Mouse (Mus musculus) macrophage (primary cell): ENCODE measurements around the gene Ralgapa2. TPM values are rescaled to one million over a fixed set of nuclear protein-coding genes. Genes with fewer than 3 reads are reported as not detected.

Experiments used
- H3K27ac ChIP-seq: fragments of 350-480 bp; formaldehyde crosslinking; 2 replicates; pipeline ENCODE4 v1.9.0; 2021
- H3K36me3 ChIP-seq: fragments of 350-480 bp; formaldehyde crosslinking; 2 replicates; pipeline ENCODE4 v1.9.0; 2021; ENCODE audit errors: inconsistent target
- H3K4me3 ChIP-seq: fragments of 350-480 bp; formaldehyde crosslinking; 2 replicates; pipeline ENCODE4 v1.9.0; 2021; ENCODE audit errors: inconsistent target
- H3K79me2 ChIP-seq: fragments of 350-480 bp; formaldehyde crosslinking; 2 replicates; pipeline ENCODE4 v1.9.0; 2021; ENCODE audit errors: inconsistent target
- WGBS: methylation state at CpG from one replicate; pipeline ENCODE4 v1.1.7; 2026; ENCODE audit warnings: inconsistent platforms; ENCODE audit not compliant: missing documents; 5-methylcytosine and 5-hydroxymethylcytosine counted together
- polyA plus RNA-seq: library from polyadenylated mRNA; stranded (reverse); fragments of 250-400 nt; gene quantifications from 3 replicates; pipeline ENCODE4 v1.2.4, GENCODE M21; 2018; ENCODE audit warnings: inconsistent platforms

Gene Ralgapa2
- polyA plus RNA-seq, 1 experiment from 2014 or later = 10.5 TPM

DNA sequence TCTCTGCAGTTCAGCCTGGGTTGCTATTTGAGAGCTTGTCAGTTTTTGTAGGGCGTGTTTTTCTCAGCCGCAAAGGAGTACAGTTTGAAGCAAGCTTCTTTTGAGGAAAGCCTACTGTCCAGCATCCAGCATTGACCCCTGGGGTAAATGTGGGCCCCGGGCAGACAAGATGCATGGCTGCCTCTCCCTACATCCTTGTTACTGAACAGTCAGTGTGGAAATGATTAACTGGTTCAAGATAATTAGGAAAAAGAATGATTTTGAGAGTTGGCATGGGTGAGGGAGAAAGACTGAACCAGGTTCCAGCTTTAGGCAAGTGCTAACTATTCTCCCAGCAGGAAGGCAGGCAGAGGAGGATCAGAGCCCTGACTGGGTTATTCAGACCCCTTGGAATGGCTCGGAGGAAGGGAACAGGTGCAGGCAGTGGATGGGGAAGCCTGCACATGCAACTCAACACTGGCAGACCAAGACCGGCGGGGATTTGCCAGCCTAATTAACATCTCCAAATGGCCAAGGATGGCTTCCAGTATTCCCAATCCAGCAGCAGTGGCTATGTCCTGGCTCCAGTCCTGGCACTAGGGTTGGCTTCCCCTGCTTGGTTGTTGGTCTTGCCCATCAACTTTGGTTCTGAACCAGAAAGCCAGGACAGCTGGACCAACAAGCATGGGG lies 261.8 kb downstream of the Ralgapa2 start:
- 96% methylated on average over 6 of the region's 6 CpGs for WGBS
- Histone ChIP-seq H3K4me3 (no peak overlapping the region), H3K36me3 (no peaks in the 10 kb centered on the region), H3K79me2 (no peaks in the 10 kb centered on the region), H3K27ac (no peak overlapping the region)

GRCm38 (mm10) chr2:146249033-146249432 lies 263.1 kb downstream of the Ralgapa2 start:
- no peak overlapping the region for H3K4me3 ChIP-seq
- H3K27ac ChIP-seq = no peak overlapping the region
- 95% methylated on average over 6 of the region's 7 CpGs for WGBS
- no peaks in the 10 kb centered on the region for H3K79me2 ChIP-seq
- peaks cover 9% of the 10 kb centered on the region; the same call in 1 of the 2 replicates for H3K36me3 ChIP-seq

- no peaks in the 10 kb centered on the region for H3K79me2 ChIP-seq
- no peak overlapping the region for H3K27ac ChIP-seq
- H3K36me3 ChIP-seq = peaks cover 9% of the 10 kb centered on the region; the same call in 1 of the 2 replicates
- 83% methylated on average over 6 of the region's 6 CpGs for WGBS
- H3K4me3 ChIP-seq = no peak overlapping the region
These were observed 264.6 kb downstream of the Ralgapa2 start for GRCm38 (mm10) chr2:146247576-146247975.

- H3K79me2 ChIP-seq = no peaks in the 10 kb centered on the region
- H3K27ac ChIP-seq = no peak overlapping the region
- peaks cover 9% of the 10 kb centered on the region; the same call in 1 of the 2 replicates for H3K36me3 ChIP-seq
- WGBS = 88% methylated on average over 4 of the region's 4 CpGs
- no peak overlapping the region for H3K4me3 ChIP-seq
These were observed 265.6 kb downstream of the Ralgapa2 start for GRCm38 (mm10) chr2:146246409-146247075.

DNA sequence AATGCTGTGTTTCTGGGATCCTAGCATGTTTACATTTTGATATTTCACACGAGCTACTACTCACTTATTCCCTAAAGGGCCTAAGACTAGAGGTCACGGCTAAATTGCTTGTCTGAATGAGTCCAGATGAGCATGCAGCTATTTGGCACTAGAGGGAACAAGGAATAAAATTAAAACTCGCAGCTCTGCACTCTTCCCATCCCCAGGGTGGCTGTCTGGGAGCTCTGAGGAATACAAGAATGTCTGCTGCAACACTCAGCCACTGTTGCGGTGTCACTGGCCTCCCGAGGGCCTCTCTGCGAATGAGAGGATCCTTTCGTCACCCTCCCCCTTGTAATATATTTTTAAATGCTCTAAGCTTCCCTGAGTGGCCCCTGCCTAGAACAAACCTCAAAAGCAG lies 266.7 kb downstream of the Ralgapa2 start:
- Histone ChIP-seq H3K4me3 (no peak overlapping the region), H3K27ac (no peak overlapping the region), H3K36me3 (peaks cover 9% of the 10 kb centered on the region; the same call in 1 of the 2 replicates), H3K79me2 (no peaks in the 10 kb centered on the region)
- 97% methylated on average over 7 of the region's 7 CpGs for WGBS

DNA sequence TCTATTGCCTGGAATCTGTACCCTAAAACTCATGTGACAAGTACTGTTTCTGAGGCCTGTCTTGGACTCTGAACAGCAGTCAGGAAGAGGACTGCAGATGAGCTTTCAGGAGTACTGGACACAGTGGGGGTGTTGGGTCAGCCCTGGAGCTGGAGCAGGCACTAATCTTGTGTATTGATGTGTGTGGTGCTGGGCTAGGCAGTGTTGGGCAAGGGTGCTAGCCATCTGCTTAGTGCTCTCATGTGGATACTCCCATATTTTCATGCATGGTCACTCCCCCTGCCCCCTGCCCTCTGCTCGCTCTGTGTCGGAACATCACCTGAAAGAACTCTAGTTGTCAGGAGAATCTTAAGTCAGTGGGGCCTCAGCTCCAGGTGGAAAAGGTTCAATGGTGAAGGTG lies 268.1 kb downstream of the Ralgapa2 start:
- no peak overlapping the region for H3K4me3 ChIP-seq
- H3K36me3 ChIP-seq = peaks cover 9% of the 10 kb centered on the region; the same call in 1 of the 2 replicates
- no peak overlapping the region for H3K27ac ChIP-seq
- 79% methylated on average over 2 of the region's 2 CpGs for WGBS
- H3K79me2 ChIP-seq = no peaks in the 10 kb centered on the region

- H3K36me3 ChIP-seq = no peaks in the 10 kb centered on the region; the same call in 1 of the 2 replicates
- WGBS = 96% methylated on average over 4 of the region's 4 CpGs
- H3K79me2 ChIP-seq = no peaks in the 10 kb centered on the region
- no peak overlapping the region for H3K4me3 ChIP-seq
- no peak overlapping the region for H3K27ac ChIP-seq
These were observed 272.9 kb downstream of the Ralgapa2 start for GRCm38 (mm10) chr2:146239196-146239747.

- Histone ChIP-seq H3K27ac (no peak overlapping the region), H3K4me3 (no peak overlapping the region), H3K79me2 (no peaks in the 10 kb centered on the region), H3K36me3 (no peaks in the 10 kb centered on the region)
- 95% methylated on average over 2 of the region's 2 CpGs for WGBS
These were observed 280.7 kb downstream of the Ralgapa2 start for GRCm38 (mm10) chr2:146231485-146231884.

DNA sequence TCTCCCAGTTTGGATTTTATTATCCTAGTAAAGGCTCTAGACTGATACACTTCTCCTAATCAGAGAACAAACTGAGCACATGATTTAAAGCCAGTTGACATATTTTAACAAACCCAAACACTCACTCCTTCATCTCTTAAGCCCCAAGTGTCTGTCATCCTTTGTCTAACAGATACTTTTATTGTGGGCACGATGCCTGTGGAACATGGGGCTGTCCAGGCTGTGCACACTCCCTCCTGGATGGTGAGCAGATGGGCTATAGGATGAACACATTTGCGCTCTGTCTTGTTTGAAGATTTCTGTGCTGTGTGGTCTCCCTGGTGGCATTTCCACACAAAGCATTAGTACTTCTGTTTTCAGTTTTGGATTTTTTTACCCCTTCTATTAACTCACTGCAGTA lies 283.7 kb downstream of the Ralgapa2 start:
- Histone ChIP-seq H3K79me2 (no peaks in the 10 kb centered on the region), H3K27ac (no peak overlapping the region), H3K36me3 (no peaks in the 10 kb centered on the region), H3K4me3 (no peak overlapping the region)
- 88% methylated on average over 2 of the region's 2 CpGs for WGBS

- Histone ChIP-seq H3K27ac (no peak overlapping the region), H3K36me3 (no peaks in the 10 kb centered on the region), H3K79me2 (no peaks in the 10 kb centered on the region), H3K4me3 (no peak overlapping the region)
- WGBS = 89% methylated on average over 3 of the region's 3 CpGs
These were observed 284.5 kb downstream of the Ralgapa2 start for GRCm38 (mm10) chr2:146227646-146228045.

DNA sequence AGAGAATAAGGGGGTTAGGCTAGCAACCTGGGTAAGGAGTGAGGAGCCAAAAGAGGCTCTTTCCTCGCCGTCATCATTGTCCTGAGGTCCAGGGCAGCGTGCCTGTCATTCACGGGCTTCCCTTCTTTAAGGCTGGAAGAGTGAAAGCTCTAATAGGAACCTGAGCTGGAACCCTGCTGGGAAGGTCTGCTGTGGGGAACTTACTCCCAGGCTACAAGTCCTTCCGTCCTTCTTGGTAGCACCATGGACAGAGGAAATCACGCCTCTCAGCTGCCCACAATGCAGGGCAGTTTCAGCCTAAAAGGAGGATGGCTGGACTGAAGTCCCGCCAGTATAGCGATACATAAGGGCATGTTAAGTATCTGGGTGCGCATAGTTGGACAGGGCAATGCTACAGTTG lies 285.7 kb downstream of the Ralgapa2 start:
- H3K4me3 ChIP-seq = no peak overlapping the region
- H3K79me2 ChIP-seq = no peaks in the 10 kb centered on the region
- 11% methylated on average over 9 of the region's 9 CpGs for WGBS
- H3K36me3 ChIP-seq = no peaks in the 10 kb centered on the region
- H3K27ac ChIP-seq = no peak overlapping the region

DNA sequence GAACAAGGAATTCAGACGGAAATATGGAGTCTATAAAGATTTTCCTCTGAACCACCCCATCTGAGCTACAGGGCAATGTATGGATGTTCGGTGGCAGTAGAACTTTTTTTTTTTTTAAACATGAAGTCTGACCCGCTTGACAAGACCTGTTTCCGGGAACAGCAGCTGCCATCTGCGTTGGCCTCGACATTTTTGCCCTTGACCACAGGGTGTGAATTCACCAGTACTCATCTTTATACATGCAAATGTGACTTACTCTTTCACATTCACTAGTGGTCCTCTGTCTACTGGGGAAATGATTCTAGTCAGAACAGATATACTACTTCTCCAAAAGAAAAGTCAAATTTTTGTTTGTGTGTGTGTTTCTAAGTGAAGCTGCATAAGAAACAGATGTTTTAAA lies 286.3 kb downstream of the Ralgapa2 start:
- WGBS = 18% methylated on average over 6 of the region's 6 CpGs
- no peak overlapping the region for H3K27ac ChIP-seq
- H3K36me3 ChIP-seq = no peaks in the 10 kb centered on the region
- H3K79me2 ChIP-seq = no peaks in the 10 kb centered on the region
- no peak overlapping the region for H3K4me3 ChIP-seq

GRCm38 (mm10) chr2:146224141-146224540 lies 288.0 kb downstream of the Ralgapa2 start:
- no peak overlapping the region for H3K4me3 ChIP-seq
- no peaks in the 10 kb centered on the region for H3K36me3 ChIP-seq
- no peaks in the 10 kb centered on the region for H3K79me2 ChIP-seq
- H3K27ac ChIP-seq = no peak overlapping the region
- WGBS = 34% methylated on average over 7 of the region's 7 CpGs

GRCm38 (mm10) chr2:146223176-146223905 lies 288.8 kb downstream of the Ralgapa2 start:
- 2% methylated on average over 56 of the region's 75 CpGs for WGBS

More at GRCm38 (mm10) chr2:146223176-146223905, 288.8 kb downstream of the Ralgapa2 start:
- Histone ChIP-seq H3K36me3 (no peaks in the 10 kb centered on the region), H3K4me3 (no peak overlapping the region), H3K79me2 (no peaks in the 10 kb centered on the region), H3K27ac (no peak overlapping the region)
